Mouse (Mus musculus) thymus, postnatal 4 days (tissue): ENCODE measurements around the gene Lbr.

Experiments used
- DNase-seq: peaks from one replicate; pipeline ENCODE4 v3.0.0; 2021

Lbr gene

GRCm38 (mm10) chr1:181842781-181843180 lies at the start of gene Lbr:
Gene Lbr (minus strand): TSS chr1:181843046.
- peak; percentile 66 for DNase-seq

GRCm38 (mm10) chr1:181889670-181890069 lies 46.8 kb upstream of the Lbr start:
- DNase-seq = no peak

GRCm38 (mm10) chr1:181888801-181889200 lies 46.0 kb upstream of the Lbr start:
- DNase-seq = peak; percentile 94

GRCm38 (mm10) chr1:181881532-181881931 lies 38.7 kb upstream of the Lbr start:
- DNase-seq = peak; percentile 88

GRCm38 (mm10) chr1:181880752-181881325 lies 38.0 kb upstream of the Lbr start:
- DNase-seq = peak; percentile 81

GRCm38 (mm10) chr1:181878436-181878835 lies 35.6 kb upstream of the Lbr start:
- no peak for DNase-seq

GRCm38 (mm10) chr1:181877088-181877487 lies 34.2 kb upstream of the Lbr start:
- DNase-seq = no peak

- no peak for DNase-seq
These were observed 33.8 kb upstream of the Lbr start for GRCm38 (mm10) chr1:181876656-181877055.

GRCm38 (mm10) chr1:181873086-181873920 lies 30.5 kb upstream of the Lbr start:
- peak; percentile 64 for DNase-seq

- DNase-seq = no peak
These were observed 29.8 kb upstream of the Lbr start for GRCm38 (mm10) chr1:181872639-181873038.

- DNase-seq = peak; percentile 18
These were observed 23.8 kb upstream of the Lbr start for GRCm38 (mm10) chr1:181866429-181867280.

GRCm38 (mm10) chr1:181865863-181866216 lies 23.0 kb upstream of the Lbr start:
- DNase-seq = peak; percentile 44

- DNase-seq = peak; percentile 58
These were observed 22.4 kb upstream of the Lbr start for GRCm38 (mm10) chr1:181864971-181865862.

GRCm38 (mm10) chr1:181863431-181863830 lies 20.6 kb upstream of the Lbr start:
- DNase-seq = peak; percentile 61

GRCm38 (mm10) chr1:181862676-181863374 lies 20.0 kb upstream of the Lbr start:
- peak; percentile 42 for DNase-seq

GRCm38 (mm10) chr1:181861181-181861902 lies 18.5 kb upstream of the Lbr start:
- peak; percentile 42 for DNase-seq

- peak; percentile 88 for DNase-seq
These were observed 17.8 kb upstream of the Lbr start for GRCm38 (mm10) chr1:181860659-181861058.

GRCm38 (mm10) chr1:181856329-181856728 lies 13.5 kb upstream of the Lbr start:
- no peak for DNase-seq

- no peak for DNase-seq
These were observed 12.0 kb upstream of the Lbr start for GRCm38 (mm10) chr1:181854829-181855228.

- peak; percentile 93 for DNase-seq
These were observed 10.4 kb upstream of the Lbr start for GRCm38 (mm10) chr1:181853081-181853736.
